Mouse (Mus musculus) kidney, adult 2 months (tissue): ENCODE results near the gene Minar1.

Experiments used
- CTCF ChIP-seq: fragments of 200-500 bp; conservative IDR thresholded peaks from 2 replicates; pipeline ENCODE4 v1.5.1; 2011; ENCODE audit warnings: low read depth, mild to moderate bottlenecking, control low read depth, low read length, moderate library complexity, mixed read lengths; ENCODE audit not compliant: insufficient read depth, insufficient read length
- POLR2A ChIP-seq: fragments of 200-500 bp; IDR thresholded peaks from one replicate; pipeline ENCODE4 v1.6.1; 2011; ENCODE audit warnings: low read depth, low read length, control low read depth

DNA sequence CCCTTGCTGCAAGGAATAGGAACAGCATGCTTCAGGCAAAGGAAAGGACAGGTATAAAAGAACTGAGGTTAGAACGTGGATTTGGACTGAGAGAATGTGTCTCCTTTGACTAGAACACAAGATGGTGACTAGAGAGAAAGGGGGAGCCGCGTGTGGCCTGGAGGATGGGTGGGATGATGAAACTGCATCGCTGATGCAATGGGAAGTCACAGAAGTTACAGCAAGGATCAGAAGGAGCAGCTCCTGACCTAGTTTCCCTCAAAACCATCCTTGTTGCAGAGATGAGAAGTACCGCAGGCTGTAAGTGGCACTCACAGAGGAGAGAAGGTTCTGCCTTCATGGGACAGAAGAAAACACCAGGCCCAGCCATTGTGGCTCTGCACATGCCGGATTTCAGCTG lies 28.0 kb upstream of the Minar1 start:
- no peak for TF ChIP-seq POLR2A
- no peak for TF ChIP-seq CTCF
